Mouse (Mus musculus) intestine, postnatal 0 days (tissue): ENCODE data around the gene Hipk1. TPM values are rescaled to one million over a fixed set of nuclear protein-coding genes. Genes with fewer than 3 reads are reported as not detected.
"Not testable (repeated sequence)": the region's sequence is repeated elsewhere in the genome, so short reads cannot be mapped to it uniquely, and the experiment has no call there.

Experiments
- ATAC-seq: fragments of 200-750 bp; cut with Nextera tagmentation; 2 replicates; pipeline ENCODE4 v1.8.0; 2017; ENCODE audit warnings: mild to moderate bottlenecking, moderate TSS enrichment, moderate library complexity
- H3K27ac ChIP-seq: fragments of 300-500 bp; sonication (generic); 2 replicates; pipeline ENCODE4 v1.5.1; 2014; ENCODE audit warnings: mild to moderate bottlenecking, low read depth, low read length, moderate library complexity
- H3K27me3 ChIP-seq: fragments of 300-500 bp; sonication (generic); replicated peaks from 2 replicates; pipeline ENCODE4 v1.6.1; 2014; ENCODE audit warnings: low read length, mixed read lengths; ENCODE audit not compliant: control insufficient read depth, insufficient read depth
- H3K36me3 ChIP-seq: fragments of 300-500 bp; sonication (generic); 2 replicates; pipeline ENCODE4 v1.6.1; 2014; ENCODE audit warnings: mild to moderate bottlenecking, moderate library complexity; ENCODE audit not compliant: control insufficient read depth, insufficient read depth
- H3K4me1 ChIP-seq: fragments of 300-500 bp; sonication (generic); replicated peaks from 2 replicates; pipeline ENCODE4 v1.6.1; 2014; ENCODE audit warnings: antibody characterized with exemption, low read length, mixed read lengths; ENCODE audit not compliant: control insufficient read depth, insufficient read depth
- H3K4me2 ChIP-seq: fragments of 300-500 bp; sonication (generic); replicated peaks from 2 replicates; pipeline ENCODE4 v1.6.1; 2014; ENCODE audit warnings: low read depth, mild to moderate bottlenecking, moderate library complexity
- H3K4me3 ChIP-seq: fragments of 300-500 bp; sonication (generic); 2 replicates; pipeline ENCODE4 v1.5.1; 2014; ENCODE audit warnings: low read depth, low read length
- H3K9ac ChIP-seq: fragments of 300-500 bp; sonication (generic); 2 replicates; pipeline ENCODE4 v1.6.1; 2014; ENCODE audit warnings: mild to moderate bottlenecking, low read depth, low read length
- H3K9me3 ChIP-seq: fragments of 300-500 bp; sonication (generic); 2 replicates; pipeline ENCODE4 v1.6.1; 2016; ENCODE audit warnings: mixed run types; ENCODE audit not compliant: control insufficient read depth
- CTCF ChIP-seq: sonication (generic); IDR thresholded peaks from 2 replicates; pipeline ENCODE4 v1.5.1; 2016; ENCODE audit warnings: low read depth, mild to moderate bottlenecking, control low read depth, antibody characterized with exemption, moderate library complexity
- WGBS: fragments of 180-500 bp; shearing (Covaris S2); extraction: QIAGEN DNeasy Blood & Tissue Kit; methylation state at CpG from one replicate; pipeline ENCODE4 v1.1.7; 2014; 5-methylcytosine and 5-hydroxymethylcytosine counted together
- polyA plus RNA-seq: library from polyadenylated mRNA; unstranded; fragments of >200 nt; fragmentation: Nextera tagmentation; extraction: Ambion mirVana; gene quantifications from 2 replicates; pipeline ENCODE4 v1.2.1, GENCODE M21; 2015

Gene Hipk1
- polyA plus RNA-seq, 1 experiment from 2014 or later, result 6.6 TPM

DNA sequence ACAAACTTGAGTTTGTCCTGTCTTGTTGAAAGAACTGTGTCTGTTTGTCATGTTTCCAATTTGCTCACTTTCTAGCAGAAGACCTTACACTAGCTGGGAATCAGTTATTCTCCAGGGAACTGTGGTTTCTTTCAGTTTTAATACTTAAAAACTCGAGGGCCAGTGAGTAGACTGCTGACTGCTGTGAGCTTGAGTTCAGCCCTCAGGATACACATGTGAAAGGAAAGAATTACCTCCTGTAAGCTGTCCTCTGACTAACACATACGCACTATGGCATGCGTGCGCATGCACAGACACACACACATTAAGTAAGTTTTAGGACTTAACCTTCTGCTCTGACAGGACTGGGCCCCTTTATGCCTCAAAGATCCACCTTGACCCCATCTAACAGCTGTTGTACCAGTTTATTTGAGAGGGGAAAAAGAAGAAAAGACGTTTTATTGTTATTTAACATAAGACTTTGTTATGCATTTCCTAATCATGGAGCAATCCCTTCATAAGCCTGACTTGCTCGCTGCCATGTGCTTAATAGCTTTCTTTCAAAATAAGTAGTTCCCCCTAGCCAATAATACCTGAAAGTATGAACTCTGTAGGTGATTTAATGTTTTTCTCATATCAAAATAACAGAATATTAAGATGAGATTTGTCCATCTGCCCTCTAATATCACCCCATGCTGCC, 44.0 kb upstream of the Hipk1 start:
- Histone ChIP-seq H3K4me2 (no peak overlapping the region), H3K27ac (no peak overlapping the region), H3K4me3 (no peak overlapping the region), H3K4me1 (no peaks in the 10 kb centered on the region), H3K9me3 (no peaks in the 10 kb centered on the region), H3K9ac (no peak overlapping the region), H3K27me3 (no peaks in the 10 kb centered on the region), H3K36me3 (no peaks in the 10 kb centered on the region; the same call in 1 of the 2 replicates)
- WGBS, result 61% methylated on average over 6 of the region's 6 CpGs
- ATAC-seq, result no peak
- TF ChIP-seq CTCF, result no peak

DNA sequence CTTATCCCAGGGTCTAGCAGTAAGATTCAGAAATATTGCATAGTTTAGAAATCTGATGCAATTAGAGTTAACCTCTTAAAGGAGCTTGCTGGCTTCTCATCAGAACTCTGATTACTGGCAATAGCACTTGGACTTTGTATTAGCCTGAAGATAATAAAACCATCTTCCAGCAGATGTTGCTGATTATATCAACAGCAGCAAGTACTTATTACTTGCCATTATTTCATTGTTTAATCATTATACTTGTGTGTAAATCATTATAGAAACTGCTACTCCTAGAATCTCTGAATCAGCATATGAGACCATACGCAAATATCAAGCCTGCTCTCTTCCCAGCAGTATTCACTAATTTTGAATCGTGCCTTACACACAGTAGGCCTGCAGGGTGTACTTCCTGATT, 42.6 kb upstream of the Hipk1 start:
- no peak for TF ChIP-seq CTCF
- no peak overlapping the region for H3K27ac ChIP-seq
- no peaks in the 10 kb centered on the region for H3K27me3 ChIP-seq
- peak; percentile 75 for ATAC-seq
- H3K9me3 ChIP-seq, result no peaks in the 10 kb centered on the region
- no peak overlapping the region for H3K4me3 ChIP-seq
- 35% methylated on average over 2 of the region's 2 CpGs for WGBS
- H3K4me1 ChIP-seq, result no peaks in the 10 kb centered on the region
- no peak overlapping the region for H3K9ac ChIP-seq
- peak overlapping the region; percentile 47 for H3K4me2 ChIP-seq
- no peaks in the 10 kb centered on the region; the same call in 1 of the 2 replicates for H3K36me3 ChIP-seq

DNA sequence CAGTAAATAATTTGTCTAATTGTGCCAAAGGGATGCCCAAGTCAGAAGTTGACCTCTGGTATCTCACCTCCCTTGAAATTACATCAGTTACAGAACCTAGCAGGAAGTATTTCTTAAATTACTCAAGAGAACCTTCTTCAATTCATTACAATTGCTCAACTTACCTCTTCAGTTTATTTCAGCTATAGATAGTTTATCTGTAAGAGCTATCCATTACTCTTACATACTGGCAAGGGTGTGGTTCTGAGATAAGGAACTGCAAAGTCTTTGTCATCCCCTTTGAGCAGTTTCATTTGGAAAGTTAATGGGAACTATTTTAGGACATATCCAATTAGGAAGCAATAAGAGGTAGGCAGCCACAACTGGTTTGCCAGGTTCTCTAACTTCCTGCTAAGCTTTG, 41.1 kb upstream of the Hipk1 start, which contains the start of gene Bcl2l15:
TSS of gene Bcl2l15 (plus strand) at position 176 of the 400 bp plus-strand sequence.
- Histone ChIP-seq H3K9me3 (no peaks in the 10 kb centered on the region), H3K9ac (no peak within 1 kb of the TSS), H3K27me3 (no peaks in the 10 kb centered on the region), H3K27ac (no peak within 1 kb of the TSS), H3K36me3 (no peaks in the 10 kb centered on the region; the same call in 1 of the 2 replicates), H3K4me2 (peak within 1 kb of the TSS; percentile 47), H3K4me3 (no peak within 1 kb of the TSS), H3K4me1 (no peaks in the 10 kb centered on the region)
- no peak for TF ChIP-seq CTCF
- ATAC-seq, result peak; percentile 48; the same call in 1 of the 2 replicates

DNA sequence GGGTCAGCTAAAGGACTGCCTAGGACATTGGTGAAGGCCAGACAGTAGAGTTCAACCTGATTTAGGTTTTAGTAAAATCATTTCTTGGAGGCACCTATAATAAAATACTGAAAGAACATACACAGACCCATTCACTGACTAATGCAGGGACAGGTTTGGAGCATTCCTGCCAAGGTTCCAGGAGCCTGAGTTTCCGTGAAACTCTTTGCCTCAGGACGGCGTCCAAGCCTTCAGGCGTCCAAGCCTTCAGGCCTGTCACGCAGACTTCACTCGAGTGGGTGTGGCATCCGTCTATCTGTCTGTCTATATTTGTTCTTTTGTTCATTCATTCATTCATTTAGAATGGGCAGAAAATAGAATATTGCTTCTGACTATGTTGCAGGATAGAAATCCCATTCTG, 39.8 kb upstream of the Hipk1 start:
- Histone ChIP-seq H3K9me3 (no peaks in the 10 kb centered on the region), H3K27ac (no peak overlapping the region), H3K4me2 (no peak overlapping the region), H3K4me1 (no peaks in the 10 kb centered on the region), H3K9ac (no peak overlapping the region), H3K36me3 (no peaks in the 10 kb centered on the region), H3K27me3 (no peaks in the 10 kb centered on the region), H3K4me3 (no peak overlapping the region)
- WGBS, result 86% methylated on average over 7 of the region's 7 CpGs
- TF ChIP-seq CTCF, result no peak
- ATAC-seq, result no peak

DNA sequence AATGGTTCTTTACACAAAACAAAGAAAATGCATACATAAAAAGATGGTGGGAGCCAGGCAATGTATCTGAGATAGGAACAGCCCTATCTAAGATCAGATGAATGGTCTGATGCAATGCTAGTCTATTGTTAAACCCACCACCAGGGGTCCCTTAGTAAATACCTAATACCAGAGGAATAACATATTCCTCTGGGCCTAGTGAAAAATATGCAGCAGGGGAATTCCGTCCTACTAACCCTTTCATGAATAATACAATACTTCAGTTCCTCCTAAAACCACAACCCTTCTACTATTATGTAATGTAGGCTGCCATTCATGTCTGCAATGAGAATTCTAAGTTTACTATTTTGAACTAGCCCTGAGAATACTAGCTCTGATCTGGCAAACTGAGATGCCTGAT, 39.3 kb upstream of the Hipk1 start:
- H3K36me3 ChIP-seq, H3K9ac ChIP-seq, H3K4me3 ChIP-seq, ATAC-seq, H3K27ac ChIP-seq, H3K4me2 ChIP-seq, H3K4me1 ChIP-seq, H3K27me3 ChIP-seq, H3K9me3 ChIP-seq: not testable (repeated sequence)
- 76% methylated on average over 1 of the region's 1 CpGs for whole genome bisulfite sequencing

DNA sequence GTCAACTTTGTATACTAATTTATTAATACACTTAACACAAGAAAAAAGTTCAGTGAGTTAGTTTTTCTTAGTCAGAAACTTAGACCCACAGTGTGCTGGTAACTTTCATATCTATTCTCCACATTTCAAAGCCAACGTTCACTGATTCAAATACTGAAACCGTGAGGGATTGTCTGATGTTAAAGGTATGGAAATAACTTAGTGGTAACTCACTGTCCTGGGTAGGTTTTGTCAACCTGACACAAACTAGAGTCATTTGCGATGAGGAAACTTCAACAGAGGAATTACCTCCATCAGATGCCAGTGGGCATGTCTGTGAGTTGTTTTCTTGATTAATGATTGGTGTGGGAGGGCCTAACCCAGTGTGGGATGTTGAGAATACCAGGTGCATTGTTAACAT, 37.7 kb upstream of the Hipk1 start:
- Histone ChIP-seq H3K36me3 (no peaks in the 10 kb centered on the region), H3K27me3 (no peaks in the 10 kb centered on the region), H3K4me3 (no peak overlapping the region), H3K27ac (no peak overlapping the region), H3K9ac (no peak overlapping the region), H3K9me3 (no peaks in the 10 kb centered on the region), H3K4me2 (no peak overlapping the region), H3K4me1 (no peaks in the 10 kb centered on the region)
- TF ChIP-seq CTCF, result no peak
- 84% methylated on average over 3 of the region's 3 CpGs for WGBS
- ATAC-seq, result no peak

DNA sequence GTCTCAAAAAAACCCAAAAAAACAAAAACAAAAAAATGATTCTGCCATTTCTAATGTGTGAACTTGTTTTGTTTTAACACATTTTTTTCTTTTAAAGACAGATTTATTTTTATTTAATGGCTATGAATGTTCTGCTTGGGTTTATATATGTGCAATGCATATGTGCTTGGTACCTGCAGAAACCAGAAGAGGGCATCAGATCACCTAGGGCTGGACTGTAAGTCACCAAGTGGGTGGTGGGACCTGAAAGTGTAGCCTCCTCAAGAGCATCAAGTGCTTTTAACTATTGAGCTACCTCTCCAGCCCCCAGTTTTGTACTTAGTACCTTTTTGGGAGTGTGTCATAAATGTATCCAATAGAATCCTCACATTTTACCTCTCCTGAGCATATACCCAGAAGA, 36.2 kb upstream of the Hipk1 start:
- TF ChIP-seq CTCF, result peak; percentile 63
- ATAC-seq, result no peak
- H3K4me1 ChIP-seq, result no peaks in the 10 kb centered on the region

More for the DNA sequence above, 36.2 kb upstream of the Hipk1 start:
- H3K27me3 ChIP-seq, result no peaks in the 10 kb centered on the region
- no peak overlapping the region for H3K4me3 ChIP-seq
- peaks cover 8% of the 10 kb centered on the region; the same call in 1 of the 2 replicates for H3K36me3 ChIP-seq
- no peaks in the 10 kb centered on the region for H3K9me3 ChIP-seq
- H3K27ac ChIP-seq, result no peak overlapping the region
- H3K9ac ChIP-seq, result no peak overlapping the region
- no peak overlapping the region for H3K4me2 ChIP-seq
